Mouse (Mus musculus) liver, embryonic 11.5 days (tissue): ENCODE measurements around the gene Mark2. TPM values are rescaled to one million over a fixed set of nuclear protein-coding genes. Genes with fewer than 3 reads are reported as not detected.

Experiments
- ATAC-seq: fragments of 200-750 bp; cut with Nextera tagmentation; replicated peaks from 2 replicates; pipeline ENCODE4 v1.8.0; 2017; ENCODE audit warnings: moderate number of reproducible peaks, mild to moderate bottlenecking, moderate TSS enrichment, moderate library complexity; ENCODE audit not compliant: low FRiP score
- DNase-seq: peaks from one replicate; pipeline ENCODE4 v3.0.0-alpha.2; 2017; ENCODE audit warnings: low spot score
- H3K27ac ChIP-seq: fragments of 300-500 bp; sonication (generic); 2 replicates; pipeline ENCODE4 v1.5.1; 2014; ENCODE audit warnings: mild to moderate bottlenecking, low read depth, low read length, control low read depth
- H3K27me3 ChIP-seq: fragments of 300-500 bp; sonication (generic); replicated peaks from 2 replicates; pipeline ENCODE4 v1.6.1; 2014; ENCODE audit warnings: low read length, mixed read lengths; ENCODE audit not compliant: control insufficient read depth, insufficient read depth
- H3K36me3 ChIP-seq: fragments of 300-500 bp; sonication (generic); 2 replicates; pipeline ENCODE4 v1.6.1; 2014; ENCODE audit warnings: mild to moderate bottlenecking, low read length, moderate library complexity, mixed read lengths; ENCODE audit not compliant: control insufficient read depth, insufficient read depth
- H3K4me1 ChIP-seq: fragments of 300-500 bp; sonication (generic); replicated peaks from 2 replicates; pipeline ENCODE4 v1.6.1; 2014; ENCODE audit warnings: low read length, mixed read lengths; ENCODE audit not compliant: control insufficient read depth, insufficient read depth
- H3K4me2 ChIP-seq: fragments of 300-500 bp; sonication (generic); 2 replicates; pipeline ENCODE4 v1.6.1; 2014; ENCODE audit warnings: mild to moderate bottlenecking, control low read depth, moderate library complexity
- H3K4me3 ChIP-seq: fragments of 300-500 bp; sonication (generic); 2 replicates; pipeline ENCODE4 v1.5.1; 2014; ENCODE audit warnings: low read depth, low read length, control low read depth
- H3K9ac ChIP-seq: fragments of 300-500 bp; sonication (generic); 2 replicates; pipeline ENCODE4 v1.6.1; 2014; ENCODE audit warnings: low read depth, low read length, control low read depth
- H3K9me3 ChIP-seq: fragments of 300-500 bp; sonication (generic); 2 replicates; pipeline ENCODE4 v1.6.1; 2016; ENCODE audit warnings: low read length, inconsistent platforms, mixed read lengths; ENCODE audit not compliant: control insufficient read depth
- WGBS: fragments of 180-500 bp; shearing (Covaris S2); extraction: QIAGEN DNeasy Blood & Tissue Kit; methylation state at CpG from one replicate; pipeline ENCODE4 v1.1.7; 2014; 5-methylcytosine and 5-hydroxymethylcytosine counted together
- polyA plus RNA-seq: library from polyadenylated mRNA; unstranded; fragments of >200 nt; fragmentation: Nextera tagmentation; extraction: Ambion mirVana; gene quantifications from 2 replicates; pipeline ENCODE4 v1.2.1, GENCODE M21; 2014

Mark2 gene
- 45.3 and 50.3 TPM in 2 replicates for polyA plus RNA-seq

DNA sequence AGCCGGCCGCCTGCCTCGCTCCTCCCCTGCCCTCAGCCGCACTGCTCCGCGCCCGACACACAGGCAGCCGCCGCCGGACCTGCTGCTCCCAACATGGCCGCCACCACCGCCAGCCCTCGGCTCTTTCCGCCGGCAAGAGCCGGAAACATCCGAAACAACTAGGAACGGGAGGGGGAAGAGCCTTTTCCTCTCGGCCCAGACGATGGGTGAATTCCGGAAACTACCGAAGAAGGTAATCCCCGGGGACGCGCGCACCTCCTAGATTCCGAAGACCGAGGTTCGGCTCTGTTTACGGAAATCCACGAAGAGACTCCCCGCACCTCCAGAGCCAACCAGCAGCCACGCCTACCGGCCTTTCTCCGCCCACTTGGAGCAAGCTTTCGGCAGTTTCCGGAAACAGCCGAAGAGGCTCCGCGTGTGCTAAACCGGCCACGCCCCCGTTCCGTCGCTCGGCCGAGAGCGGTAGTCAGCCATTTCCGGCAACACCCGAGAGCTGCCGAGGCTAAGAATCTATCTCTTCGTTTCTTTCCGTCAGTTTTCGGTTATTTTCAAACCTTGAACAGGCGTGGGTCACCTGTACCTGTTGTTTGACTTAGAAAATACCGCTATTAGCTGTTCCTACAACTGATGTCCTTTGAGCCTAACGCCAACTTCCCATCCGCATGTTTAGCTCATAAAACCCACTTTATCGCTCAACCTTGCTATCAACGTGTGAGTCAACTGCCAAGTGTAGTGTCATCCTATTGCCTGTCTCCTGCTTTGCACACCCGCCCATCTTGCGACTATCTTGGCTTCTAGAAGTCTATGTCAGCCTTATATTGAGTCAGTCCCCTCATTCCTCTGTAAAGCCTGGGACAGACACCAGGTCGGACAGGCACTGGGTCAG lies at the start of gene Mark2:
Gene Mark2 (minus strand): TSS at position 349 of the 886 bp plus-strand sequence.
- Histone ChIP-seq H3K4me1 (peaks cover 36% of the 10 kb centered on the region), H3K4me2 (peak within 1 kb of the TSS; percentile 96), H3K4me3 (peak within 1 kb of the TSS; percentile 85), H3K27me3 (no peaks in the 10 kb centered on the region), H3K9me3 (no peaks in the 10 kb centered on the region), H3K27ac (peak within 1 kb of the TSS; percentile 80), H3K9ac (peak within 1 kb of the TSS; percentile 88), H3K36me3 (no peaks in the 10 kb centered on the region)
- under 1% methylated on average over 63 of the region's 63 CpGs for WGBS
- DNase-seq, result peak; percentile 94
- peak; percentile 89 for ATAC-seq

DNA sequence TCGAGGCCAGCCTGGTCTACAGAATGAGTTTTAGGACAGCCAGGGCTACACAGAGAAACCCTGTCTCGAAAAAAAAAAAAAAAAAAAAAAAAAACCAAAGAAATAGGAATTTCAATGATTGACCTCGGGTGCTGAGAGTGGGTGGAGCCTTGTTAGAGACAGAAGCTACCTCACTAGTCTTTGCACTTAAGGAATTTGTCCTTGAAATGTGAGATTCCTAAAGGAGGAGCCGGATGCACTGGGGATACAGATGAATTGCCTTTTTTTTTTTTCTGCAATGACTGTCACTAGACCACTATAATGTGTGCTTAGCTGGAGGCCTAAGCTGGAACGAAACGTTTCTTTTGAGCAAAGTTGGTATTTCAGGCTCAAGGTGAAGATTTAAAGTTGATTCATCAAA lies 46.8 kb upstream of the Mark2 start:
- H3K4me2 ChIP-seq, result no peak overlapping the region
- no peak overlapping the region for H3K9ac ChIP-seq
- ATAC-seq, result no peak
- no peaks in the 10 kb centered on the region for H3K27me3 ChIP-seq
- H3K9me3 ChIP-seq, result peaks cover 7% of the 10 kb centered on the region; the same call in 1 of the 2 replicates
- H3K4me3 ChIP-seq, result no peak overlapping the region
- peaks cover under 1% of the 10 kb centered on the region for H3K4me1 ChIP-seq
- H3K27ac ChIP-seq, result no peak overlapping the region
- no peak for DNase-seq
- 77% methylated on average over 6 of the region's 6 CpGs for WGBS
- no peaks in the 10 kb centered on the region for H3K36me3 ChIP-seq

DNA sequence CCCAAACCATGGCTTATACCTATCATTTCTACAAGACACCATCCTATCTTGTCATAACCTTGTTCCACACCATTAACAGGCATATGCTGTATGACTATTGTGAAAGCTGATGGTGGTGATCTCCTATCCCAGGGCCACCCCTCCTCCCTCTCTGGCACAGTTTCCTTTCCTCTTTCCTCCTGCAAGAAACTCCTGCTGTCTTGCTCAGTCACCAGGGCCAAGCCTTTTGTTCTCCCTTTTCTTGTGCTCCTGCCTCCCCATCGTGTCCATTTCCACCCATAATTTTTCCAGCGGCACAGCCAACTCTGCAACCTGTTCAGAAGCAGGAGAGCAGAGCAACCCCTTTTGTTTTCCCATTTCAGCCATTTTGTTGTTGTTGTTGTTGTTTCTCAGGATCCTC lies 44.4 kb upstream of the Mark2 start:
- H3K4me3 ChIP-seq, result no peak overlapping the region
- no peaks in the 10 kb centered on the region for H3K36me3 ChIP-seq
- no peak for DNase-seq

DNA sequence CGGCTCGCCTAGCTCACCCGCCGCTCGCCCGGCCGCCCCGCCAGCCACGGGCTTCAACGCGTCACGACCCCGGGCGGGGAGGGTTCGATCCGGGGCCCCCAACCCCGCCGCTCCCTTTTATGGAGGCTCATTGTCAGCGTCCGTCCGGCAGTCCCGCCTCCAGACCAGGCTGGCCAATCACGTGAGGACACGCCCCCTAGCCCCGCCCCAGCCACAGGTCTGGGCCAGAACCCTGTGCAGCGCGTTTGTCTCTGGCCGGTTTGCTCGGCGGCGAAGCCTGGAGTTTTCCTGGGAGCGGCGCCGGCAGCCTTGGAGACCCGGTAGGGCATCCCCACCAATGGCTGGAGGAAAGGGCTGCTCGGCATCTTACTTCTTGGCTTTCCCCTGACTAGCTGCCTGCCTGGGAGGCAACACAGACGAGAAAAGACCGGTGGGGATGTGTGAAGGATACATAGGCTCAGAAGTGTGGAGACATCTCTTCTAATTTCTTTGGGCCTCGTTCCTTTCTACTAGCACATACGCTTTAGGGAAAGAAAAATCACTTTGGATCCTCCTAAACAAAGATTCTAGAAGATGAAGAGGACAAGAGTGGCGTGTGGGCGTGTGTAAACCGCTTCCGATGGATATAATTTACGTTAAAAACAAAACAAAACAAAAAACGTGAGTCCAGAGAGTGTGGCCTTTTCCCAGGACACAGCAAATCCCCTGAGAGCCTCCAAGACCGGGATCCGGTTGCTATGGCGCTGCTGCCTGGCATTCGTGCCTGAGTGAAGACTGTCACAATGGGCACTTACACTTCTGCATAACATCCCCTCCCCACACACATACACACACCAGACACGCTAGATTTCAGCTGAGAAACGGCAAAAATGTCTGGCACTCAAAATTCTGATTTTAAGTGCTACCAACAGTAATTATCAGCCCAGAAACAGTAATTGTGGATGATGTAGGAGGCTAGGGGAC lies 41.5 kb upstream of the Mark2 start, which contains the start of gene Spindoc:
Gene Spindoc (minus strand): TSS at position 92 of the 963 bp plus-strand sequence.
- Histone ChIP-seq H3K4me1 (peaks cover 7% of the 10 kb centered on the region), H3K36me3 (no peaks in the 10 kb centered on the region), H3K9ac (peak within 1 kb of the TSS; percentile 89), H3K9me3 (no peaks in the 10 kb centered on the region), H3K4me2 (peak within 1 kb of the TSS; percentile 94), H3K4me3 (peak within 1 kb of the TSS; percentile 81), H3K27me3 (no peaks in the 10 kb centered on the region), H3K27ac (peak within 1 kb of the TSS; percentile 65)
- ATAC-seq (peak; percentile 99), DNase-seq (peak; percentile 97)
- WGBS, result 3% methylated on average over 52 of the region's 52 CpGs

More for the DNA sequence above, 44.4 kb upstream of the Mark2 start:
- 71% methylated on average over 2 of the region's 2 CpGs for WGBS
- H3K9ac ChIP-seq, result no peak overlapping the region
- H3K4me2 ChIP-seq, result no peak overlapping the region
- no peaks in the 10 kb centered on the region for H3K27me3 ChIP-seq
- H3K9me3 ChIP-seq, result peaks cover 6% of the 10 kb centered on the region; the same call in 1 of the 2 replicates
- no peak overlapping the region for H3K27ac ChIP-seq
- peaks cover 7% of the 10 kb centered on the region for H3K4me1 ChIP-seq
- ATAC-seq, result no peak

DNA sequence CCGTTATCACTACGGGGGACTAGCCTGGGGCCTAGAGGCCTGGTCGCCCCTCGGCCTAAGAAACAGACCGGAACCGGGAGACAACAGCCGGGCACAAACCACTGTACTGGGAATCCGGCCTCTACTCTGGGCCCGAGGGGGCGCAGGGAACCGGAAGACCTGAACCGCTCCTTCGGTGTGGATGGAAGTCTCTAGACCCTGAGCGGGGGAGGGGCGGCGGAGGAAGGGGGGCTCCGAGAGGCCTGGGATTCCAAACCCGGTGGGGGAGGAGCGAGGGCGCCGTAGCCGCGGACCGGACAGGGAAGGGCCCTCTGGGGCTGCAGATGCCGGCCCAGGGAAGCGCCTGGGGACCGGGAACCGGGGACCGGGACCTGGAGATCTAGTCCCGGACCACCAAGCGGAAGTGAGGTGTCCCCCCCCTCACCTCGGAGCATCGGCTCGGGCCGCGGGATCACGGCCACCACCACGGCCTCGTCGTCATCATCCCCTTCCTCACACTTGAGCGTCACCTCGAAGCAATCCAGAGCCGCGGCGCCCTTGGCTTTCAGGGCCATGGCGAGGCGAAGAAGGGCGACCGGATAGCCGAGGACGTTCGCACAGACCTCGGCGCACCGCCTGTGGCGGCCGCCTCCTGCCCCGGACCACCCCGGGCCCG lies 40.7 kb upstream of the Mark2 start:
- WGBS, result 1% methylated on average over 60 of the region's 60 CpGs
- peak overlapping the region; percentile 89 for H3K9ac ChIP-seq
- peak; percentile 37 for ATAC-seq

DNA sequence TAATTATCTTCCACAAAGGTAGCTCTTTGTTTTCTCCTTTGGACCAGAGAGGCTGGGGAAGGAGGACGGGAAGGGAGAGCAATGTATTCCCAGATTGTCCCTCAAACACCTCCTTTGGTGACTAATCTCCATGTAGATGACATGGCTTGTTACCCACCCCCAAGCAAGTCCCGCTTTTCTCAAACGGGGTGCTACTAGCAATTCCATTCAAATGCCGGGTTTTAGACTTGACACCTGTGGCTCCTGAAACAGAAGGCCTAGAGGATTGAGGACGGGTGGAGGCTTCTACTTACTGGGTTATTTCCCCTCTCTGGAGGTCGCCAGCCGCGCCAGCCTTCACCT lies 40.2 kb upstream of the Mark2 start:
- Histone ChIP-seq H3K9ac (peak overlapping the region; percentile 89), H3K27me3 (no peaks in the 10 kb centered on the region), H3K4me3 (peak overlapping the region; percentile 81), H3K4me2 (peak overlapping the region; percentile 94), H3K36me3 (no peaks in the 10 kb centered on the region), H3K4me1 (peaks cover 11% of the 10 kb centered on the region), H3K27ac (no peak overlapping the region), H3K9me3 (no peaks in the 10 kb centered on the region)
- no peak for DNase-seq
- WGBS, result 8% methylated on average over 8 of the region's 8 CpGs
- ATAC-seq, result no peak

More for the DNA sequence above, 40.7 kb upstream of the Mark2 start:
- Histone ChIP-seq H3K4me2 (peak overlapping the region; percentile 94), H3K4me1 (peaks cover 11% of the 10 kb centered on the region), H3K9me3 (no peaks in the 10 kb centered on the region), H3K27me3 (no peaks in the 10 kb centered on the region), H3K4me3 (peak overlapping the region; percentile 81), H3K36me3 (no peaks in the 10 kb centered on the region), H3K27ac (peak overlapping the region; percentile 65)
- peak; percentile 77 for DNase-seq

- 0 out of 2 replicates have a peak, but pooled peaks cover 8% of the 10 kb centered on the region for H3K4me1 ChIP-seq
These were observed 36.0 kb upstream of the Mark2 start for GRCm38 (mm10) chr19:7377639-7378038.

DNA sequence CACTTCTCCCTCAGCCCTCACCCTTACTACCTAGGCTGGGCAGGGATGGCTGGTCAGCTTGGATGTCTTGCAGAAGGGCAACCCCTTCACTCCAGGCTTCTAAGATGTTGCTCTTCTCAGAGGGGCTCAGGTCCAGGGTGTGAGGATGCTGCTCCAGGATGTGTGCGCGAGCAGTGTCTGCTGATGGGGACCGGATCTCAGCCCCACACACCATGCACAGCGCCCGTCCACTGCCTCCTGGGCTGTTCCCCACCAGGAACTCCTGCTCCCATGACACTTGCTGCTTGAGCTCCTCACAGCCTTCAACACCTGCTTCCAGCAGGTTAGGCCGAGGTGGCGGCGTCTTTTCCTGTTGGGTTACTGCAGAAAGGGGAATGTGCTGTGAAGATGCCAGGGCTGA lies 32.8 kb upstream of the Mark2 start:
- H3K27me3 ChIP-seq, result no peaks in the 10 kb centered on the region
- 93% methylated on average over 8 of the region's 8 CpGs for WGBS
- H3K4me2 ChIP-seq, result no peak overlapping the region
- no peaks in the 10 kb centered on the region for H3K9me3 ChIP-seq
- no peak overlapping the region for H3K27ac ChIP-seq
- no peak overlapping the region for H3K9ac ChIP-seq
- no peak overlapping the region for H3K4me3 ChIP-seq
- peaks cover 38% of the 10 kb centered on the region for H3K36me3 ChIP-seq
- no peak for DNase-seq
- 0 out of 2 replicates have a peak, but pooled peaks cover 4% of the 10 kb centered on the region for H3K4me1 ChIP-seq
- no peak; the same call in 1 of the 2 replicates for ATAC-seq

More at GRCm38 (mm10) chr19:7377639-7378038, 36.0 kb upstream of the Mark2 start:
- 63% methylated on average over 2 of the region's 2 CpGs for WGBS
- ATAC-seq (no peak), DNase-seq (no peak)
- no peak overlapping the region for H3K9ac ChIP-seq
- no peaks in the 10 kb centered on the region for H3K27me3 ChIP-seq
- peaks cover 23% of the 10 kb centered on the region for H3K36me3 ChIP-seq
- no peak overlapping the region for H3K27ac ChIP-seq
- H3K4me2 ChIP-seq, result no peak overlapping the region
- no peak overlapping the region for H3K4me3 ChIP-seq
- H3K9me3 ChIP-seq, result no peaks in the 10 kb centered on the region
